Mouse (Mus musculus) c-Kit-positive CD71-negative TER-119-negative erythroid progenitor cells, embryonic 14.5 days (primary cell): ENCODE measurements at regions not wholly inside any gene's neighbourhood (a gene's known extent, or its start where the extent isn't known, plus 50 kb on each side); places are given as distances from the start of the nearest gene placed in this dataset.
A peak's percentile ranks its signal among the peaks of the same experiment; 100 is the strongest.

ENCODE experiments used
- DNase-seq: peaks from one replicate; pipeline ENCODE4 v3.0.0-alpha.2; 2013; ENCODE audit warnings: low read depth

- DNase-seq, result no peak
These were observed 120.3 kb downstream of the Etnk1 start for GRCm38 (mm10) chr6:143287322-143287721.

DNA sequence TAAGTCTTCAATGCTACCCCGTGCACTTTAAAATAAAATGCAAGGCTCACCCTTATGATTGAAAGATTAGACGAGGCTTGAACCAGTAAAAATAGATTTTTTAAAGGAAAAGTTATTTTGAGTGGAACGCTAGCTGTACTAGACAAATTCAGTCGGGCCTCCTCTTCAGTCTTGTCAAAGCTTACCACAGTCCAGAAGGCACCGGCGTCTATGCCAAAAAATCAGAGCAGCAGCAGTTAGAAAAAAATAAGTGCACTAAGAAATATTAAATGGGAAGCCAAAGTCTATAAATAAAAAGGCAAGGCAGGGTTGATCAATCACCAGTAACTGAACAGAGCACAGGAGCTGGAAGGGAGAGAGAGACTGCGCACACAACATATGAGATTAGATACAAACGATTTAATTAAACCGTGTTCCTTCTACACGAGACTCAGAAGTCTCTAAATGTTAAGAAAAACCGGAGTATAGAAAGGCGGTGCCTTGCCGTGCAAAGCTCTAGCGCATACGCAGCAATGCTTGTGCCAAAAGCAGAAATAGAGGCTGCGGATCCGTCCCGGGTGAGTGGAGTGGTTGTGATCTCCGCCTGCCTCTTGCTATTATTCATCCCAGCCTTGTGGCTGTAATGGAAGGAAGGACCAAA, 121.6 kb downstream of the Etnk1 start:
- no peak for DNase-seq

GRCm38 (mm10) chr6:143293648-143294047, 126.6 kb downstream of the Etnk1 start:
- DNase-seq, result no peak

GRCm38 (mm10) chr6:143298391-143298790, 131.4 kb downstream of the Etnk1 start:
- DNase-seq, result no peak

- no peak for DNase-seq
These were observed 134.4 kb downstream of the Etnk1 start for GRCm38 (mm10) chr6:143301414-143301813.

DNA sequence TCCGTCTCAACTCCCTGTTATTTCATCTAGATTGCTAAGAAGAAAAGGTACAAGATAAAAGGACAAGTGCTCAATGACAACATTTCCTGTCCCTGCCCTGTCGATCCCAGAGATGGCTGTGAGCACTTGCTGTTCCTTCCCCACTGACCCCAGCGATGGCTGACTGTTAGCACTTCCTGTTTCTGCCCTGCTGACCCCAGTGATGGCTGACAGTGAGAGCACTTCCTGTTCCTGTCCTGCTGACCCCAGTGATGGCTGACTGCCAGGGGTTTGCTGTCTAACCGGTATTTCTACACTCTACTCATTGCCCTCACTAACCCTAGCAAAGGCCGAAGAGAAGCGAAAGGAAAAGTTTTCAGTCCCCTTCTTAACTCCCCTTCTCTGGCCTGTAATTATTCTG, 140.3 kb downstream of the Etnk1 start:
- no peak for DNase-seq

DNA sequence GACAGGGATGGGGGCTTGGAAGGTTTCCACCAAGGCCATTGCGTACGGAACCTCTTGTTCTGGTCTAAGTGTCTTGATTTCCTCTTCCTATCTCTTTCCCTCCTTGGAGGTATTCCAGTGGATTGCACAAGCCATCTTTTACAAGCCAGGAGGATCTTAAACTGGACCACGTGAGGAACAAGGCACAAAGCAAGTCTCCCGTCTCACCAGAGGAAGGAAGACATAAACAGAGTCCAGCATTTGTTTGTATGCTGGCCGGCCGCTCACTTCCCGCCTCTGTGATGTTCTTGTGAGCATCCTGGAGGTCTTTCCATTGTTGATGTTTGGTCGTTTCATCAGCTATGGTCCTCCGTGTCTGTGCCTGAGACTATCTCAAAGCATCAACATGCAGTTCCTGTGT, 148.8 kb downstream of the Etnk1 start:
- no peak for DNase-seq

DNA sequence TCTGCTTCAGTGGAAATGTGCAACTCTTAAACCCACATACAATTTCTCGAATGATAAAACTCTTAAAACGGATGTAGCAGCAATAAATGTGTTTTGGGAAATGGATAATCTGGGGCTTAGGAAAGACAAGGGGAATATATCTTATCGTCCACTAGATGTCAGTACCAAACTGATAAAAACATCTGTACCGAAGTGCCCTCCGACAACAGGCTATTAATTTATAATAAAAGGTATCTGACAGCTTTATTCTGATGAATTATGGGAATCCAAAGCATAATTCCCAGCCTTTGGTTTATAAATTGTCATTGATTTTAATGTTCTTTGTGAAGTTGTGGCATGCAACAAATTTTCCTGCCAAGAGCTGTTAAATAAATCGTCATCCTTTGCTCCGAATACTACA, 153.4 kb downstream of the Etnk1 start:
- DNase-seq, result no peak

- DNase-seq, result no peak
These were observed 157.6 kb downstream of the Etnk1 start for GRCm38 (mm10) chr6:143324636-143325035.

DNA sequence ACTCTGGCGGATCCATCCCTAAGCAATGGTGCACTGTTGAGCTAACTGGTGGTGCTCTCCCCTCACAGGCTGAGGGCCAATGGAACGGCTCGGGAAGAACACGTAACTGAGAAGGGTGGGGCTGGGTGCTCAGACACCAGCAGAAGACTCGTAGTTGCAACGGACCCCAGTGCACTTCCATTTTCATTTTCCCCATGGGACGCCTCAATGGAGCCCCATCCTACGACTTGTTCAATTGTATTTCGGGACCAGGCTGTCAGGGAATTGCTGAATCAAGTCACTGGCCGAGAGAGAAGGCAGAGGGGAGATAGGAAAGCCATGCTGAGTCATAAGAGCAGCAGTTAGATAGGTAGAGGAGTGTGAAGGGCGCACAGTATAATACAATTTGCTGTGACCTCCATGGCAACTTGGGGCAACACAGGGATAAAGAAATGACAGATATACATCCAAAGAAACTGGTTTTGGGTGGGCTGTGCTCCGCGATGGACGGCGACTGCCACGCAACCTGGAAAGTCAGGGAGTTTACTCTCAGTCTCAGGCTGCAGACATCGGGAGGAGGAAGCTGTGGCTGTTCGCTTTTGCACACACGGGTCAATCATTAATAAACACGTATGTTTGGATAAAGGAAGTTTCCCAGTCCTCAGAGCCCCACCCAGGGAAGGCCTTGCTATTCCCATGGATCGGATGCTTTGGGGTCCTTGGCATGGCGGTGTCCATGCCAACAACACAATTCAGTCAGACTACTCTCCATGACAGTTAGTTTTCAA, 160.1 kb downstream of the Etnk1 start:
- DNase-seq, result no peak

GRCm38 (mm10) chr6:143327788-143328187, 160.8 kb downstream of the Etnk1 start:
- DNase-seq, result no peak

- no peak for DNase-seq
These were observed 161.2 kb downstream of the Etnk1 start for GRCm38 (mm10) chr6:143328202-143328601.

DNA sequence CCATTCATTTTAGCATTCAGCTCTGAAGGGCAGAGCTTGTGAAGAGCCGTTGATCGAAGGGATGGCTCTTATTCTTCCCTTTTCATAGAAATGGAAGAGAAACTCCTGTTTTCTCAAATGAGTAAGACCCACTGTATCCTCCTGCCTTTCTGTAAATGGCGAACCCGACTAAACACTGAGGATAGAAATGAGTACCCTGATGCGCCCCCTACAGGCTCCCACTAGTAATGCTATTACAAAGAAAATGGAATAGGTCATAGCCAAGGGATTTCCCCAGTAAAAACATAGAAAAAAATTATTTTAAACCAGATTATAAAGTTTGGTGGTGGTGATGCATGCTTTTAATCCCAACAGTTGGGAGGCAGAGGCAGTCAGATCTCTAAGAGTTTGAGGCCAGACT, 162.1 kb downstream of the Etnk1 start:
- no peak for DNase-seq

DNA sequence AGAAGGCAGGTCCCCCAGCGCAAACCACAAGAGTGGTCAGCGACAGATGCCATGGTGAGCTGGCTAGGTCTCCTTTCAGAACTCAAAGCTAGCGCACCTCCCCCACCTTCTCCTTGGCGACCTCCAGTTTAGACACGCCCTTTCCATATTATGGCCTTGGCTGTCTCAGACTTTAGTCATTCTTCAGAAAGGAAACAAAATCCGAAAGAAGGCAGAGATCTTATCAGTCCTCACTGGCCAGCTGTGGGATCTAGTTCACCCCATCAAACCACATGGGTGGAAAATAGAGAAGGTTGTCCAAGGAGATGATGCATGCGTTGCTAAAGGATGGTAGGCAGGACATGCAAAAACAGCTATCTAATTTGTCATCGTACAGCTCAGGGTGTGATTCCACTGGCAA, 166.5 kb downstream of the Etnk1 start:
- no peak for DNase-seq

DNA sequence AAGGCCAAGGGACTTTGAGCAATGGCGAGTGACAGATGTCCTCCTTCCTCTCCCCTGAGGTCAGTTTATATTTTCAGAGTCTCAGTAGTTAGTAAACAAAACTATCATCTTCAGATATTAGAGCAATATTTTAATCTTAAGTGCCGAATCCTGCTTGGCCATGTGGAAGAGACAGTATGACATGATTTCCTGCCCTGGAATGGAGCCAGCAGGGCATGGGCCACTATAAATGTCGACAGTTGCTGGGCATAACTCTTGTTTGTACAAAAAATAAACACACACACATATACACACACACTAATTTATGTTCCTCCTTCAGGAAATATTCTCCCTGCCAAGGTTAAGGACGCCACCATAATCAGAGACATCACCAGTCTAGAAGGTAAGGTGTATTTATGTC, 169.6 kb downstream of the Etnk1 start:
- DNase-seq, result no peak

DNA sequence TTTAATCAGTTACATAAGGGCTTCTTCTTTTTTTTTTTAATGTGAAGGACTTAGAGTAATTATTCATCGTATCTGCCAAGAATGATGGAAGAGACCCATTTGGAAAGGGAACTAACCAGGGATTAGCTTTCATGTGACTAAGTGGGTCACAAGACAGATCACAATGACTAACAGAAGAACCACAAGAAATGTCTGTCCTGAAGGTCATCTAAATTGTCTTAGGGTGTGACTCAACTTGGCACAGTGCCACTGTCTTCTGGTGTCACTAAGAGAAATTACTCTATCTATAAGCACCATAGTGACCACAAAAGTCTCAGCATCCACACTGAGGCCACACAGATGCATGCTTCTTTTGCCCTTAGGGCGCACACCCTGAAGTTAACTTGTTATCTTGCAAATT, 182.0 kb downstream of the Etnk1 start:
- DNase-seq, result no peak

DNA sequence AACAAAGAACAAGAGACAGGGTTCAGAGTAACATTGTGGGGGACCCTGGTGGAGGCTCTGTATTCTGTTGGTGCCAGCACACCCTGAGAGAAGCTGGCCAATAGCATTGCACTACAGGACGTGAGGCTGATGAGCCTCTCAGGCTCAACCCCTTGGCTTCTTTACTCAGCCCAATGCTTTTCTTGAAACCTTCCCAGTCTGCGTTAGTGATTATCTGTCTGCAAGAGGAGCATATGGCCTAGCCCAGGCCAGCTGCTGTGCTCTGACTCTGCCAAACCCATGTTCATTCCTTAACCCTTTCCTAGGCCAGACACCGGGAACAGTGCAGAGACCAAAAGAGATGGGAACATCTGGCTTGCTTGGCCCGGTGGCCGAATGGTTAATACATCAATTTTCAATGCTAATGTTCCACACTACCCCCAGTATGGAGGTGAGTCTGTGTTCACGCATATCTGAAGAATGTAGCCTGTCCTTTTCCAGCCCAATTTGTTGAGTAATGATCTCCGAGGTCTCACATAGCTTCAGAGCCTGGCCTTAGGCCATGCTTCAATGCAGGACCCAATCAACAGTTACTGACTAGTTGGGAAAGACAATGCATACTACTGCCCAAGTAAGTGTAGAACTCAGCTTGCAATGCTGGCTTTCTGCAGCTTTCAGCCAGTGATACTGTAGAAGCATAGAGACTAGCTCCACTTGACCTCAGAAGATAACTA, 192.5 kb downstream of the Etnk1 start:
- DNase-seq, result no peak

- peak; percentile 13 for DNase-seq
These were observed 194.2 kb downstream of the Etnk1 start for GRCm38 (mm10) chr6:143361149-143361725.

GRCm38 (mm10) chr6:143361963-143362362, 194.9 kb downstream of the Etnk1 start:
- DNase-seq, result no peak

GRCm38 (mm10) chr6:143365840-143366239, 198.8 kb downstream of the Etnk1 start:
- DNase-seq, result peak; percentile 28

DNA sequence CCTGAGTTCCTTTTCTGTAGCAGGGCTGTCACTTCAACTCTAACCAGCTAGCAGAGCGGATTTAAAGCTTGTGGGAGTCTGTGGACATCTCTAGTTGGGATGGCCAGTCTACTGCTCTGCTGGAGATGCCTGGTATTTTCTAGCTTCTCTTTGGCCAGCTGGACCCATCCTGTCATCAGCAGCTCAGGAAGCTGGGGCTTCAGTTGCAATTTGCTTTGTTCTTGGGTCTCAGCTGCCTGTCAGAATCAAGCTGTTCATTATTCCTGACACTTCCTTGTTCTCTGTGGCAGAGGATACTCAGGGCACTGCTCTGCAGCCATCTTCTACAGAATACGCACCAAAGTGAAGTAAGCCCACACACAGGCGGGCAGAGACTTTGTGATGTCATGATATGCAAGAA, 200.8 kb downstream of the Etnk1 start:
- no peak for DNase-seq

DNA sequence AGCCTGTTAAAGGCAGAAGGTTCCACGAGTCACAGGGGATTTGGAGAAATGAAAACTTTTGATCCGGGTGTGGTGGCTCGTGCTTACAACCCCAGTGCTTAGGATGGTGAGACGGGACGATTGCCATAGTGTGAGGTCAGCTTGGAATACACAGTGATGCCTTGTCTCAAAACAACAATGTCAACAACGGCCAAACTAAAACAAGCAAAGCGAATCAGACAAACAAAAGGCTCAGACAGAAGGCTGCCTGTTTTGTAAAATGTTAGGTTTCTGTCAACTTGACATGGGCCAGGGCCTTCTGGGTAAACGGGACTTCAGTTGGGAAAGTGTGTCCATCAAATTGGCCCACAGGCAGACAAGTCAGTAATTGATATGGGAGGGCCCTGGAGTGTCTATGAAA, 201.6 kb downstream of the Etnk1 start:
- no peak for DNase-seq

- DNase-seq, result no peak
These were observed 205.5 kb downstream of the Etnk1 start for GRCm38 (mm10) chr6:143372487-143372886.
